Mouse (Mus musculus) ES-E14 (cell line): Measurements from ENCODE around the gene Hoxa6. TPM values are rescaled to one million over a fixed set of nuclear protein-coding genes. Genes with fewer than 3 reads are reported as not detected.

Experiments used
- DNase-seq: peaks from one replicate; pipeline ENCODE4 v3.0.0-alpha.2; 2013; ENCODE audit warnings: low read depth, low spot score
- H3K27ac ChIP-seq: 2 replicates; pipeline ENCODE4 v1.5.1; 2012; ENCODE audit warnings: low read depth, mild to moderate bottlenecking, low read length, moderate library complexity, mixed read lengths; ENCODE audit not compliant: poor library complexity, insufficient read depth, severe bottlenecking
- H3K36me3 ChIP-seq: 2 replicates; pipeline ENCODE4 v1.6.1; 2012; ENCODE audit warnings: mild to moderate bottlenecking, low read length, moderate library complexity, mixed read lengths; ENCODE audit not compliant: control insufficient read depth, poor library complexity, insufficient read depth, severe bottlenecking
- H3K4me1 ChIP-seq, 2 experiments: fragments of 150-350 bp in 1 of 2; sonication (generic) in 1 of 2; 2 replicates each; pipeline ENCODE4 v1.6.1; 2012; ENCODE audit warnings: low read length in 2 of 2, mild to moderate bottlenecking in 1 of 2, mixed read lengths in 1 of 2; ENCODE audit not compliant: control insufficient read depth in 2 of 2, insufficient read depth in 2 of 2, poor library complexity in 1 of 2
- H3K4me3 ChIP-seq, 2 experiments: fragments of 150-350 bp in 1 of 2; sonication (generic) in 1 of 2; 2 replicates each; pipeline ENCODE4 v1.5.1; 2012; ENCODE audit warnings: low read length in 2 of 2, low read depth in 1 of 2, mild to moderate bottlenecking in 1 of 2, mixed read lengths in 1 of 2; ENCODE audit not compliant: insufficient read depth in 1 of 2, poor library complexity in 1 of 2, severe bottlenecking in 1 of 2
- H3K9ac ChIP-seq: 2 replicates; pipeline ENCODE4 v1.6.1; 2012; ENCODE audit warnings: low read depth, mild to moderate bottlenecking, low read length, mixed read lengths; ENCODE audit not compliant: poor library complexity, insufficient read depth, severe bottlenecking
- H3K9me3 ChIP-seq: fragments of 150-350 bp; sonication (generic); 2 replicates; pipeline ENCODE4 v1.6.1; 2012; ENCODE audit warnings: low read depth, mild to moderate bottlenecking, low read length; ENCODE audit not compliant: control insufficient read depth, insufficient read depth
- CHD2 ChIP-seq: IDR thresholded peaks from 2 replicates; pipeline ENCODE4 v1.6.1; 2014; ENCODE audit warnings: mild to moderate bottlenecking, low read depth, low read length, inconsistent platforms
- HCFC1 ChIP-seq: IDR thresholded peaks from 2 replicates; pipeline ENCODE4 v1.6.1; 2012; ENCODE audit warnings: low read length, inconsistent platforms, borderline replicate concordance; ENCODE audit not compliant: insufficient read depth
- MAFK ChIP-seq: IDR thresholded peaks from 2 replicates; pipeline ENCODE4 v1.6.1; 2014; ENCODE audit warnings: mild to moderate bottlenecking, low read depth, low read length, inconsistent platforms; ENCODE audit not compliant: insufficient read depth
- ZC3H11A ChIP-seq: IDR thresholded peaks from 2 replicates; pipeline ENCODE4 v1.6.1; 2012; ENCODE audit warnings: low read depth, mild to moderate bottlenecking, inconsistent platforms, low read length, borderline replicate concordance
- ZNF384 ChIP-seq: IDR thresholded peaks from 2 replicates; pipeline ENCODE4 v1.6.1; 2012; ENCODE audit warnings: low read depth, low read length, inconsistent platforms
- in situ Hi-C, 2 experiments: fragments of 600-800 bp; cut with MboI; formaldehyde crosslinking; loops; one replicate each; pipeline ENCODE4 v1.15.1; 2025; ENCODE audit warnings: low sequenced_read_pairs in 2 of 2, inconsistent platforms in 1 of 2; ENCODE audit not compliant: unreplicated experiment in 2 of 2
- total RNA-seq: library from RNA; depleted of rRNA; stranded (reverse); fragments of 300-350 nt; gene quantifications from 2 replicates; pipeline ENCODE4 v1.2.3, GENCODE M21; 2012

The Hoxa6 gene
- total RNA-seq, 1 experiment = not detected

- DNase-seq = no peak
- Histone ChIP-seq H3K27ac (no peak overlapping the region), H3K4me3 (no peak overlapping the region)
Observed at GRCm38 (mm10) chr6:52165441-52166370, 42.8 kb downstream of the Hoxa6 start.

GRCm38 (mm10) chr6:52164626-52165440 is 43.7 kb downstream of the Hoxa6 start, which contains the start of gene Hoxa2:
Gene Hoxa2 (minus strand): TSS chr6:52164831.
- Histone ChIP-seq H3K4me3 (peak within 1 kb of the TSS; percentile 3 to 33; a peak in 3 of 4 replicates), H3K36me3 (no peaks in the 10 kb centered on the region), H3K9ac (peak within 1 kb of the TSS; percentile 36), H3K4me1 (peaks cover 0 to 13% of the 10 kb centered on the region in 2 experiments; a peak in 1 of 4 replicates), H3K9me3 (no peaks in the 10 kb centered on the region), H3K27ac (no peak within 1 kb of the TSS)
- in situ Hi-C loops = loop anchor here (10.0 kb wide), 3 partner anchors 60 to 990 kb away; partner anchors contain the start of genes Hoxa7 (in 2 of the 2) and Evx1 (in 1 of the 2)
- DNase-seq = no peak
- TF ChIP-seq CHD2 = no peak
- no peak for TF ChIP-seq MAFK
- no peak for TF ChIP-seq ZNF384
- no peak for TF ChIP-seq ZC3H11A
- no peak for TF ChIP-seq HCFC1

More at GRCm38 (mm10) chr6:52165441-52166370, 42.8 kb downstream of the Hoxa6 start:
- Histone ChIP-seq H3K9ac (no peak overlapping the region), H3K36me3 (no peaks in the 10 kb centered on the region), H3K4me1 (peaks cover 0 to 9% of the 10 kb centered on the region in 2 experiments; a peak in 1 of 4 replicates), H3K9me3 (no peaks in the 10 kb centered on the region)
- in situ Hi-C loops = loop anchor here (10.0 kb wide), 3 partner anchors 59 to 991 kb away; partner anchors contain the start of genes Hoxa7 (in 2 of the 2) and Evx1 (in 1 of the 2)
- no peak for TF ChIP-seq ZNF384
- TF ChIP-seq HCFC1 = no peak
- TF ChIP-seq ZC3H11A = no peak
- TF ChIP-seq CHD2 = no peak
- TF ChIP-seq MAFK = no peak

- TF ChIP-seq ZNF384 = no peak
- TF ChIP-seq MAFK = no peak
- TF ChIP-seq CHD2 = no peak
- no peak for TF ChIP-seq ZC3H11A
- no peak for TF ChIP-seq HCFC1
- H3K36me3 ChIP-seq = no peaks in the 10 kb centered on the region
- H3K27ac ChIP-seq = no peak overlapping the region
- in situ Hi-C loops = loop anchor here (10.0 kb wide), 3 partner anchors 61 to 989 kb away; partner anchors contain the start of genes Hoxa7 (in 2 of the 2) and Evx1 (in 1 of the 2)
- H3K4me1 ChIP-seq = peaks cover 4 to 17% of the 10 kb centered on the region in 2 experiments; a peak in 1 of 4 replicates
- peak overlapping the region; percentile 36 for H3K9ac ChIP-seq
- H3K9me3 ChIP-seq = no peaks in the 10 kb centered on the region
- peak overlapping the region; percentile 3 to 33; a peak in 3 of 4 replicates for H3K4me3 ChIP-seq
- no peak for DNase-seq
Observed at GRCm38 (mm10) chr6:52164051-52164625, 44.4 kb downstream of the Hoxa6 start.
